Mouse (Mus musculus): ENCODE results near the gene Zbtb34.

The Zbtb34 gene

DNA sequence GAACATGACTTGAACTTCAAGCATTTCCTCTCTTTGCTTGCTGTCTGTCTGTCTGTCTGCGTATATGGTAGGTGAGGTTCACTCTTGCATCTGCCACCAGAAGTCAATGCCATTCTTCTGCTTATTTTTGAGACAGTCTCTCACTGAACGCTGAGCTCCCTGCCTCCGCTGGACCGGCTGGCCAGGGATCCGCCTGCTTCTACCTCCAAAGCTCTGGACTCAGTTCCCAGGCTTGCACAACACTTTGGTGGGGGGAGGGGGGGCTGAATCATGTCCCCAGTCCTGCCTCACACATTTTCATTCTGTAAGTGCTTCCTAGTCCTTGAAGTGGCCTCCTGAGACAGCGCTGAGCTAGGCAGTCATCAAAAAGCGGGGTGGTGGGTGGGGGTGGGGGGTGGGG is 32.0 kb downstream of the Zbtb34 start:
- no peak for DNase-seq (ENCODE audit: low spot score)

DNA sequence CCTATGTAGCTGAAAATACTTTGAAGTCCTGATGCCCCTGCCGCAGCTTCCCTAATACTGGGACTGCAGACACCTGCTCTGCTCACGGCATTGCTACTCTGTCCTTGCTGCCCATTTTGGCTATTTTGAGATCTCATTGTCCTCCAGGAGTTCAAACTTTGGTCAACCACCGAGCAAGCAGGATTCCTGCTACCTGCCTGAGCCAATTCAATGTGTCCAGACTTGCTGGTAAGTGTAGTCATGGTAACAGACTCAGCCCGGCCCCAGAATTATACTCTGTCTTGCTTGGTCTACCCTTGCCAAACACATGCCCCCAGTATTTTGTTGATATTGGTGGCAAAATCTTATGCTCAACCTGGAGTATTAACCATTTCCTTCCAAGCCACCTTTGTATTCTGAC is 34.1 kb downstream of the Zbtb34 start:
- DNase-seq (ENCODE audit: low spot score): no peak

DNA sequence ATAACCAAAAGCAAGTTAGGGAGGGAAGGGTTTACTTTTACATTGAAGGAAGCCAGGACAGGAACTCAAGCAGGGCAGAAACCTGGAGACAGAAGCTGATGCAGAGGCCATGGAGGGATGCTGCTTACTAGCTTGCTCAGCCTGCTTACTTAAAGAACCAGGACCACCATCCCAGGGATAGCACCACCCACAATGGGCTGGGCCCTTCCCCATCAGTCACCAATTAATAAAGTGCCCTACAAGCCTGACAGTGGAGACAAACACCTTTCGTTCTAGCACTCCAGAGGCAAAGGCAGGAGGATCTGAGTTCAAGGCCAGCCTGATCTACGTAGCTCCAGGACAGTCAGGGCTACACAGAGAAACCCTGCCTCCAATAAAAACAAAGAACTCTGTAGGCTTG is 36.1 kb downstream of the Zbtb34 start:
- no peak for DNase-seq (ENCODE audit: low spot score)

DNA sequence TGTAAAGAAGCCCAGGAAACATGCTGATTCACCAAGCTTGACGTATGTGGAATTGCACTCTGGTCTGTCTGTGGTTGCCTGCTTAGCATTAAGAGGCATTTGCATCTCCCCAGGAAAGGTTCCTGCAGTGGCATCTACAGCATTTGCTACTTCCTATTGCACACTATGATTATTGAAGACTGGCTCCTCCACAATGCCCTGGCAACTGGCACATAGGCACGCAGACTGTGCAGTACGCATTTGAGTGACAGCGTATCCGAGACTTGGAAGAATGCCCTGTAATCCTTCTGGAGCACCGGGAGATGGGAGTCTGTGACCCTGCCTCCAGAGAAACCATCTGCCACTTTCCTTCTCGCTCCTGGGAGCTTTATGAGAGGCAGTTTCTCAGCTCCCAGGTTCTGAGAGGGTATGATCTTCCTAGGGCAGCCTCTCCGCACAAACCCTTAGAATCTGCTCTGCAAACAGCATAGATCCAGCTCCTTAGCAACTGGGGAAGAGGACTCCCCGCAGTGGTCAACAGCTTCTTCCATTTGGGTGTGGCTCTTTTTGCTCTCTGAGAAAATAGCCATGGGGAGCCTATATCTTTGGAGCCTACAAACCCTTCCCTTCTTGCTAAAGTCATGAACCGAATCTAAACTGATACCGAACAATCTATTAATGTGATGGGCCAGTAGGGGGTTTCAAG is 37.0 kb downstream of the Zbtb34 start:
- DNase-seq (ENCODE audit: low spot score): no peak

DNA sequence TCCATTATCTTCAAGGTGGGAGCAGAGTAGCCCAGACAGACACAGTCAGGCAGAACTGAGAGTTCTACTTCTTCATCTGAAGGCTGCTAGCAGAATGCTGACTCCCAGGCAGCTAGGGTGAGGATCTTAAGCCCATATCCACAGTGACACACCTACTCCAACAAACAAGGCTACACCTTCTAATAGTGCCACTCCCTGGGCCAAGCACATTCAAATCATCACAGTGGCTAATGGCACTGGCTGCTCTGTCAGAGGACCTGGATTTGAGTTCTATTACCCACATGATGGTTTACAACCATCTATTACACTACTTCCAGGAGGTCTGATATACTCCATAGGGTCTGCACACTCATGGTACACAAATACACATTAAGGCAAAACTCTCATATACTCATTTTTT is 38.1 kb downstream of the Zbtb34 start:
- no peak for DNase-seq (ENCODE audit: low spot score)

DNA sequence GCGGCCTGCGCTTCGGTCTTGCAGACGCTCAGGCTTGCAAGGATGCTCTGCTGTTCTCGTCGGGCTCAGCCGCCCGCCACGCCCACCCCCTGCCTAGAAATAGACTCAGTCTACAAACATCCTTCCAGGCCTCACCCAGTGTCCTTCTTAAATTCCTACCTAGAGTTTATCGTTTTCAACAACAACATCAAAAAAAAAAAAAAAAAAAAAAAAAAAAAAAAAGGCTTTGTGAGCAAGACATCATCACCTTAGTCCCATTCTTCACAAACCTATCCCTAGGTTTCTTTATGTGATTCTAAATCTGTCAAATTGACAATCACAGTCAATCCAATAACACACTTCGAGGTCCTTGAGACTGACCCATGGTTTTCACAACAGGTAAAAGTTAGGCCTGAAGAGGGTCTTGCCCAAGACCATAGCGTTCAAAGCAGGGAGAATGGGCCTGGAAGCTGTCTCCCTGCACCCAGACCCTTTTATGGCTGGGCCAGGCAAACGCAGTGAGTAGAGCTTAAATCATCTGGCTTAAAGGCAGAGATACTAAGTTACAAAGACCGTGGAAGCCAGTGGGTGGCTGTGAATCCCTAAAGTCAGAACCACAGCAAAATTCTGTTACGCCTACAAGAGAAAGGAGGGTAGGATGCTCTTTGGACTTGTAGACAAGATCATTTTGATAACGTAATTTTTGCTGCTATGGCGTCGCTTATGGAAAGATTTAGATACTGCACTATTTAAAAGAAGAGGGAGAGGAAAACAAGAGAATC is 59.3 kb downstream of the Zbtb34 start:
- no peak for DNase-seq (ENCODE audit: low spot score)

DNA sequence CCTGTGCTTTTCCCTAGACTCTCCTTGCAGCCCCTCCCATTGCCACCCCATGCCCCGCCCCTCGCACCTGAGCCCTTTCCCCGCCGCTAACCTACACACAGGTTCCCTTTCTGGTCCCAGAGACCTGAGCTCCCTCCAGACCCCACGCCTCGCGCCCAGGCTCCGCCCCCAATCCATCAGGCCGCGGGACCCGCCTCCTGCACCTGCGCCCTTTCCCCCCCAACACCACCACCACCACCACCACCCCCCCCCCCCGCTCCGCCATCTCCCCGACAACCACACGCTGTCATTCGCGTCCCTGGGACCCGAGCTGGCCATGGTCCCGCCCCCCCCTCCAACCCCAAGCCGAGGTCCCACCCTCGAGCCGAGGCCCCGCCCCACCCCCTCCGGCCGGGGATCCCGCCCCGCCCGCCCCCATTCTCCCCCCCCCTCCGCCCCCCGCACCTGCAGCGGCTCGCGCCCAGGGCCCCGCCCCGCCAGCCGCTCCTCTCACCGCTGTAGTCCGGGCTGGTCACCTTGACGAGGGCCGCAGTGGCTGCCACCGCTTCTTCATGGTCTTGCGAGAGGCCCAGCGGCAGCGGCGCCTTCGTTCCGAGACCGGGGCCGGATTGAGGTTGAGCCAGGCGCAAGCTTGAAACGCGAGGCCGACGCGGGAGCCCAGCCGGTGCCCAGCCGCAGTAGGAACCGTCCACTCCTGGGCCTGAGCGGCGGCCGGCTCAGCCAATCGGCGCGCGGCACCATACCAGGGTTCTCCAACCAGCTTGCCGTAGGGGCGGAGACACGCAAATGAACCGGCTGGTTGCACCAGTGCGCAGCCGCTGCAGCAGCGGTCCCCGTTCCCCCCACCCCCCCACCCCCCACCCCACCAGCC is 60.1 kb downstream of the Zbtb34 start, which contains the start of gene Ralgps1:
TSS of gene Ralgps1 (minus strand) at position 710 of the 871 bp plus-strand sequence.
- peak; percentile 96 for DNase-seq (ENCODE audit: low spot score)

DNA sequence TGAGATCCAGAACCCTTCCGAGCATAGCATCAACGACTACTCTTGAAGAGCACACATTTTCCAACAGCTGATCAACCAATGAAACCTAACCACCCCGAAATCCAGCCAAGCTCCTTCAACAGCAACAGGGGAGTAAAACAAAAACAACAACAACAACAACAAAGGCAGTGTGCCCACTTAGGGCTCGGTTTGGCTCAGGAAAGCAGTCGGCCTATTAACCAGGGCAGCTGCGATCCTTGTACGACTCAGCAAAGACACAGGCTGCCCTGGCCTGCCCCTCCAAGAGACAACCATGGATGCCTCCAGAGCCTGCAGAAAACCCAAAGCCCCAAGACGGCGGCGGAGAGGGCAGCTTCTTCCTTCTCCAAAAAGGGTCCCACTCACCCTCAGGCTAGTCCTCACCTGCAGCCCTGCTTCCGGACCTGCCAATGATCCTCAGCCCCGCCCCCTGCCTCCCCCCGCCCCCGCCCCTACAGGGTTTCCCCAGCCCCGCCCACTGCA is 60.8 kb downstream of the Zbtb34 start:
- no peak for DNase-seq (ENCODE audit: low spot score)

DNA sequence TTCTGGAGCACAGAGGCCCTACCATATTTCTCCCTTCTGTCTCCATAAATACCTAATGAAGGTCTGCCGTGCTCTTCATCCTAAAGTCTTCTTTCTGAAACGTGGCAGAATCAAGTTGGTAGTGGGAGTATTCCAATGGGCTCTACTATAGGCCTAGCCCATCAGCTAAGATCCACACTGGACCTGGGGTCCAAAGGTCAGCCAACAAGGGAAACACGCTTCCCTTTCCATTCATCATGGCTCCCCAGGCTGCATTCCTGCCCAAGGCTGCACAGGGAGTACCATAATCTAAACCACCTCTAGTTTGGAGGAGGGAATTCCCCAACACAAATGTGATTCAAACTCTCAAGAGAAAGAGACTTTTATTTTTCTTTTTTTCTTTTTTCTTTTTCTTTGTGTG is 61.7 kb downstream of the Zbtb34 start:
- DNase-seq (ENCODE audit: low spot score): no peak

DNA sequence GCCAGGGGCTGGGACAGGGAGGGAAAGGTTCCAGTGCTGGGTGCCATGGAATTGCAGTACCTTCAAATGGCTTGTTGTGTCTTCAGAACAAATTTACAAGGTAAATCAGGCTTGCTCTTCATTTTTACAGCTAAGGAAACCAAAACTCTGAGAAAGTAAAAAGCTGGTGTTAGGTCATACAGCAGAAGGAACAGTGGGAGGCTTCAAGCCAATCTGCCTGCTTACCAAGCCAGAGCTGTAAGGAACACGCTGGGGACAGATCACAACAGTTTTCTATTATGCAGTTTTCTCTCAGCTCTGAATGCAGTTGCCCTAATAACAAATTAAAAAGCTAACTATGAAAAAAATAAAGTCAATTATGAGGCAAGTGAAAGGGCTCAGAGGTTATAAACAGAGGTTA is 62.6 kb downstream of the Zbtb34 start:
- DNase-seq (ENCODE audit: low spot score): no peak

DNA sequence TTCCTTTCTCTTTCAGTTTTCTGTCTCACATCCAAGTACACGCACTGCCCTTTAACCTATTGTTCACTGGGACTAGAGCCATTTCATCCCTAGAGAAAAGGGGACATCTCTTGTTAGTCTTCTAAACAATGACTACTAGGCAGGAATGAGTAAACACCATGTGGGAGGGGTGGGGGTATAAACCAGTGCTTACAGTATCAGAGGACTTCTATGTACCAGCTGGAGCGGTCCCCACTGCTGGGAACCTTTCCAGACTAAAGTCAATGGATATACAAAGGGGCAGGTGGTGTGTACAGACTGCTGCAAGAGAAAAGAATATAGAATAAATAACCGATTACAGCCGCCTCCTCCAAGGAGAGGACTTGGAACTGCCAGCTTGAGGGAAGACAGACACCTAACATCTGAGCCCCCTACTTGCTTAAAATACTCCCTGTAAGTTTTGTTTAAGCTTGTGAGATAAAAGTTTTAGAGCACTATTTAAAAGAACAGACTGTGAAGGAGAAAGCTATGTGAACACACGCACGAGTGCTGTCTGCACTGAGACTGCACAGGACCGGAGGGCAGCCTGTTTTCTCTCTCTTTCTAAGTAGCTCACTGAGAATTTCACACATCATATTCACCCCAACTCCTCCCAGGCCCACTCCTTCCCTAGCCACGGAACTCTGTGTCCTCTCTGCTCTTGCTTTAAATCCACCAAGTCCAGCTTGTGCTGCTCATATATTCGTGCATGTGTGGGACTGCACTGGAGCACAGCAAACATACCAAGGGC is 65.2 kb downstream of the Zbtb34 start:
- DNase-seq (ENCODE audit: low spot score): no peak

DNA sequence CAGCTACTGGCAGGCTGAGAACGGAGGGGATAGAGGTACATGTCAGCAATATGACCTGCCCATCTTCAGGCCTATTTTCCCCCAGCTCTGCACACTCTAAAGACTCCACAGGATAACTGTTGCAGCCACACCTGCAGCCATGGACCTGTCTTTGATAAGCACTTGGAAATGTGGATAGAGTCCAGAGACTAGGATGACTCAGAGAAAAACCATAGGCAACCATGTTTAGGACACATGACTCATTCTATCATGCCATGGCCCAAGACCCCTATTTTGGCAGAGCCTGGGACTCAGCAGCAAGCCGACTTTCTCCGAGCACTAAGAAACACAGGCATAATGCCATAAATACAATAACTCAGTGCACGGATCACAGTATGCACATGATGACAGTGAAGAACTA is 66.5 kb downstream of the Zbtb34 start:
- no peak for DNase-seq (ENCODE audit: low spot score)

DNA sequence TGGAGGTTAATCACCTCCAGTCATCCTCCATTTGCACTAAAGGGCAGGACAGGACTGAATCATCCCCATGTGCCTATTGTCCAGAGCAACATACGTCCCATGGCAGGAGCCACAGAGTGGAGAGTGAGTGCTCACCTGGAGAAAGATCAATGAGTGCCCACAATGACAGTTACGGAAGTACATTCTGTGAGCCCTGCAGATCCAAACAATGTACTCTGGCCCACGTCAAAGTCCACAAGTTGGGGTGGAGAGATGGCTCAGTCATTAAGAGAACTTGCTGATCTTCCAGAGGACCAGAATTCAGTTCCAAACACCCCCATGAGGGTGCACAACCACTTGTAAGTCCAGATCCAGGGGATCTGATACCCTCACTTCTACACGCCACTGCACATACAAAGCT is 67.2 kb downstream of the Zbtb34 start:
- DNase-seq (ENCODE audit: low spot score): no peak

DNA sequence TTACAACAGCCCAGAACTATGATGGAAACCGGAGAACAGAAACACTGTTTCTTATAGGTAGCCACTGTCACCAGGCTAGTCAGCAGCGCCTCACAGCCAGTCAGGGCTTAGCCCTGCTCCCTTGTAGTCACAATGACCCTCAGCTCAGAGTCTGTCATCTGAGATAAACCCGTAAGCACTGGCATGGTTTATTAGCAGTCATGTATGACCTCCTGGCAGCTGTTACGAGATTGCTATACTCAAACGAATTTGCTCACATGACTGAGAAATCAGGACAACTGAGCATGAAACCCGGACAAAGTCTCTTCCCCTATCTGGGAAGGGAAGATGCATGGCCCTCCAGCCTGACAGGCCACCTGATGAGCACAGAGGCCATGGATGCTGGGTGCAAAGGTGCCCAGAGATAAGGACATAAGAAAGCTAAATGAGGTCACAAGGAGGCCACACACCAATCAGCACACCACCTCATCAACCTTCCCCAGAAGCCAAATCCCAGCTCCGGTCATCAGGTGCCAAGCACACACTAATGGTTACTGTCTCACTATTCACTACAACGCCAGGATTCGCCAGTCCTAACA is 69.9 kb downstream of the Zbtb34 start:
- DNase-seq (ENCODE audit: low spot score): no peak

DNA sequence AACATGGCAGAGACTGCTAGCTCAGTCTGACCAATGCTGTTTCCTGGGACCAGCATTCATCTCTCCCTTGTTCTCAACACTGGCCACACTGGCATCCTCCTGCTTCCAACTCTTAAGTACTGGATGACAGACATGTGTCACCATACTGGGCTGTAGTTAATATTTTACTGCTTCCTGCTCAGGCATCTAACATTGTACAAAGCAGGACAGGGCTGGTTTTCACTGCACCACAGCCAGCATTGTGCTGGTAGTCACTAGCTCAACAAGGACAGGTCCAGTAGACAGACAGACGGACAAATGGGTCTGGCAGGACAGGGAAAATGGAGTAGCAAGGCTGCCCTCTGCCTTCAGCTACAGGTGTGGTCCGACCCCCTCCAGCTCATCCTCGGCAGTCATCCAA is 70.6 kb downstream of the Zbtb34 start:
- DNase-seq (ENCODE audit: low spot score): no peak

DNA sequence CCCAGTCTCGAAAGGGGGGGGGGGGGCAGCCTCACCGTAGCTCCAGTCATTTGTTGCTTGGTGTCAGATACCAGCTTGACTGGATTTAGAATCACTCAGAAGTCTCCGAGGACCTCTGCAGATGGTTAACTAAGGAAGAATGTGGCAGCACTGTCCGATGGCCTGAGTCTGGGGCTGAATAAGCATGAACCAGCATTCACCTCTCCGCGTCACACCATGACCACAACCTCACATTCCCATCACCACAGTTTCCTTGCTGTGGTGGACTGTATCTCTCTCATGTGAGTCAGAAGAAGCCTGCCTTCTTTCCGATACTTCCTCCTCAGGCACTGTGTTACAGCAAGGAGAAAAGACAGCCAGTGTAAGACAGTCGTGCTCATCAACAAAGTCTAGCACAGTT is 71.9 kb downstream of the Zbtb34 start:
- no peak for DNase-seq (ENCODE audit: low spot score)

DNA sequence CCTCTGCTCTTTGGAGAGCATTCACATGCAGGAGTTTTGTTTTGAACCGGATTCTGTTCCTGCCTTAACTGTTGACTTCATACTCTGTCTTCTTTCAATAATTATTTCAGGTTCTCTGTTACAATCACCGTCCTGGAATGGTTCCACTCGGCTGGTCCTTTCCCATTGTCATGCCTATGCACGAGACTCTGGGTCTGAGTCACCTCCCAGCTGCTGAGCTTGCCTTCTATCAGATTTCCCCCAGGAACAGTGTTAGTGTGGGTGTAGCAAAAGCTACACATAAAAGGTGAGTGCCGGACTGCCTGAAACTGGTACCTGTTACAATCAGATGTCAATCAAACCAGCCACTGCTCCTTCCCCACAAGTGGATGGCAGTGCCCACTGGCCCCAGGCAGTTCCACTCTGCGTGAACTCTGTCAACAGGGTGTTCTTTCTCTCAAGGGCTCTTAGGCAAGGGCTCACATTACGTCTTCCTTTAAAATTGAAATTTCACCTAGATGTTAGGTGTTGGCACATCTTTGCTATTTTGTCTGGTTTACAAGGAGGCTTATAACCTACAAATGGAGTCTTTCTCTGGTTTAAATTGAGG is 73.8 kb downstream of the Zbtb34 start:
- no peak for DNase-seq (ENCODE audit: low spot score)
